Mouse (Mus musculus) gastrocnemius, adult 18-20 months (tissue): ENCODE data around the gene Pip5k1a. TPM values are rescaled to one million over a fixed set of nuclear protein-coding genes. Genes with fewer than 3 reads are reported as not detected.
A peak's percentile ranks its signal among the peaks of the same experiment; 100 is the strongest.
"Not testable (repeated sequence)": the region's sequence is repeated elsewhere in the genome, so short reads cannot be mapped to it uniquely, and the experiment has no call there.

Source experiments
- DNase-seq: peaks from one replicate; pipeline ENCODE4 v3.0.0; 2021; ENCODE audit warnings: low spot score
- total RNA-seq, 2 experiments: library from RNA; stranded (reverse); gene quantifications; 2 replicates each; pipeline ENCODE4 v1.2.3; 2021

The Pip5k1a gene
- total RNA-seq, 2 experiments from 2014 or later = 21.7 to 31.8 TPM

GRCm38 (mm10) chr3:95042838-95043229, 63.9 kb downstream of the Pip5k1a start:
- DNase-seq = no peak

DNA sequence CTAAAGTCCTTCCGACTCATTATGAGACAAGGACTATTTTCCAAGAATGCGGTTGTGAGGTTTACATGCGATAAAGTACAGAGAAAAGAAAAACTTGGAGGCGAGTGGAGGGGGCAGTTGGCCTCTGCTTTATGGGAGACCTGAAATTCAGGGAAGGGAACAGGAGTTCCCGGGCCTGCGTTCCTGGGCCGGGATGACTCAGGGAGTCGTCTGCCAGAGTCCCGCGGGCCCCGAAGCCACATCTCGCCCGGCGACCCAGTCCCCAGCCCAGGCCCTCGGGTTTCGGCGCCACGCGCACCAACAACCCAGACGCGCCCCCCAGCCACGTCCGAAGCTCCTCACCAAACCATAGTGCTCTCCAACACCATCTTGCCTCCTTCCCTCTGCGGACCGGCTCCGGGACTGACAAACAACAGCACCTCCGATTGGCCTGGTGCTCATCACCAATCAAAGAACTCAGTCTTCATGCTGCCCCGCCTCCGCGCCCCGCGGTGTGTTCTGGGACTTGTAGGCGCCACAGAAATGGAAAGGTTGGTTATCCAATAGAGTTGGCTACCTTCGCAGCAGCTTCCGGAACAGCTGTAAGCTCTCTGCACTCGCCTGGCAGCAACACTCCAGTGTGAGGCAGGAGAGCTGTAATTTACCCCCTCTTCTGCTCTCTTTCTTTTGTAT, 64.4 kb downstream of the Pip5k1a start, which contains the start of gene Psmd4:
Gene Psmd4, minus strand, starts transcription at position 449 of the 672 bp plus-strand sequence.
- DNase-seq = peak; percentile 99

- no peak for DNase-seq
Measured at GRCm38 (mm10) chr3:95041625-95042024, 65.1 kb downstream of the Pip5k1a start.

- DNase-seq = no peak
Measured at GRCm38 (mm10) chr3:95029953-95030352, 76.8 kb downstream of the Pip5k1a start.

- DNase-seq = not testable (repeated sequence)
Measured at GRCm38 (mm10) chr3:95029291-95029827, 77.4 kb downstream of the Pip5k1a start.

DNA sequence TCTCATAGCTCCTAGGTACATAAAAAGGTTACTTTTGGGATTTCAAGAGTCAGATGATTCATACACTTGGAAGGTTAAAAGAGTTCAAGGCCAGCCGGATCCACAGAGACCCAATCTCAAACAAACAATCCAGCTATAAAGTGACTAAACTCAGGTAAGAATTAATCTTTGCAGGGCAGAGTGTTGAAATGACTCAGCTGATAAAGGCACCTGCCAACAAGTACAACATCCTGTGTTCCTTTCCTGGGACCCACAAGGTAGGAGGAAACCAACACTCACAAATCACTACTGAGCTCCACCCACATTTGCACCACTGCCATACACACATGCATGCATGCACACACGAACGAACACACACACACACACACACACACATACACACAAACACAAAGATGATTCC, 78.1 kb downstream of the Pip5k1a start:
- DNase-seq = no peak

DNA sequence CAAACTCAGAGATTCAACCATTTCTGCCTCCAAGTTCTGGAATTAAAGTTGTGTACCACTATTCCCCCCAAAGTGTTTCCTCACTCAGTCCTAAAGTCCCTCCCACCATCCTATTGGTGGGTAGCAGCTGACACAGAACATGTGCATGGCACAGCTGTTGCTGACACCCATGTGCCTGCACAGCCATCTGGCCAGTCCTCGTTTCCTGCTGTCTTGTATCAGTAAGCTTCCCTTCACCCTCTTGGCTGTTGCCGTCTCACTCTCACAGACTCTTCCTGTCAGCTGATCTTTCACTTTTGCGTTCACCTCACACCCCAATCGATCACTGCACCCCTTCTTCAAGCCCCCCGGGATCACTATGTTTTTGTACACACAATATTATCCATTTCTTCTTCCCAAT, 79.0 kb downstream of the Pip5k1a start:
- DNase-seq = no peak

- no peak for DNase-seq
Measured at GRCm38 (mm10) chr3:95027057-95027645, 79.6 kb downstream of the Pip5k1a start.

- DNase-seq = no peak
Measured at GRCm38 (mm10) chr3:95025202-95025601, 81.5 kb downstream of the Pip5k1a start.

DNA sequence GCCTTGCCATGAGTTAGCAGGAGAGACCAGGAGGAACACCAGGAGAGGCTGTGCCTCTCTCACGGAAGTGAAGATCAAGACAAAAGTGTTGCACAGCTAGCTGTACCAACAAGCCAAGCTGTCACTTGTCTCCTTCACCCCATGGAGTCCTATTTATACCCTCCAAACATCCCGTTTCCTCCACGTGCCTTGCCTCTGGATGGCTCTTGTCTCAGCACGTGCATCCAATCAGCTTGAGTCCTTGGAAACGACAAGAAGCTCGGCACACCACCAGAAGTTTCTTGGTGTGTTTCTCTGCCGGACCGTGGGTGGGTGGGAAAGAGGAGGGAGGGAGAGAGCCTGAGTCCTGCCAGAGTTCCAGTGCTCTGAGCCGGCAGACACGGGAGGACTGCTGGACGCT, 82.2 kb downstream of the Pip5k1a start:
- peak; percentile 39 for DNase-seq

GRCm38 (mm10) chr3:95020956-95021355, 85.8 kb downstream of the Pip5k1a start:
- not testable (repeated sequence) for DNase-seq

DNA sequence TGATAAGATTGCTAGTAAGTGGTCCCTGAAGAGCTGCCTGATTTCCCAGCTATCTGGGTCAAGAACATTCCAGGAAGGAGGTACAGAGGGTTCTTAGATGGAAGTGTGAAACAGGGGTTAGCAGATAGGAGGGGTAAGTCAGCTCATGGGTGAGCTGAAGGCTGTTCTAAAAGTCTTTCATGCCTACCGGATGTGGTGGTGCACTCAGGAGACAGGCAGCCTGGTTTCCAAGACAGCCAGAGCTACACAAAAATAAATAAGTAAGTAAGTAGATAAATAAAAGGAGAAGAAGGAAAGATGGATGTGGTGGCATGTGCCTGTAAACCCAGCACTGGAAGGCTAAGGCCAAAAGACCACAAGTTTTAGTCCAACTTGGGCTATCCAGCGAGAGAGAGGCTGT, 88.0 kb downstream of the Pip5k1a start:
- DNase-seq = no peak

DNA sequence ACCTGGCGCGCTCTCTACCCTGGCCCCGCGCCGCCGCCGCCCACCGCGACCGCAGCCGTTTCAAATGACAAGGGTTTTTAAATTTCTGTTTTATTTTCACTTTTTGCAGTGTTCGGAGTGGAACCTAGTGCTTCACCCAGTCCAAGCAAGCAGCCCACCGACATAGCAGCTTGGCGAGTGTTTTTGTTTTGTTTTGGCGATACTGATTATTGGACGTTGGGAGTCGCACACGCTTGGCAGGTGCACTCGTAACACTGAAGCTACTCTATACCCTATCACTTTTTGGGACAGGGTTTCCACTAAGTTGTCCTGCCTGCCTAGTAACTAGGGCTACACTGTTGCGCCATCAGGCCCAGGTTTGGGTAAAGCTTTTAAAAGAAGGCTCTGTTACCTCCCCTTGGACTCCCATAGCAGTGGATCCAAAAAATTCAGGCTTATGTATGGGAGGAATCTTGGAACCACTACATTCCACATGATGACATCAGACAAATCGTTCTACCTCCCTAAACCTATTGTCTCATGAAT, 90.1 kb downstream of the Pip5k1a start:
- DNase-seq = no peak

DNA sequence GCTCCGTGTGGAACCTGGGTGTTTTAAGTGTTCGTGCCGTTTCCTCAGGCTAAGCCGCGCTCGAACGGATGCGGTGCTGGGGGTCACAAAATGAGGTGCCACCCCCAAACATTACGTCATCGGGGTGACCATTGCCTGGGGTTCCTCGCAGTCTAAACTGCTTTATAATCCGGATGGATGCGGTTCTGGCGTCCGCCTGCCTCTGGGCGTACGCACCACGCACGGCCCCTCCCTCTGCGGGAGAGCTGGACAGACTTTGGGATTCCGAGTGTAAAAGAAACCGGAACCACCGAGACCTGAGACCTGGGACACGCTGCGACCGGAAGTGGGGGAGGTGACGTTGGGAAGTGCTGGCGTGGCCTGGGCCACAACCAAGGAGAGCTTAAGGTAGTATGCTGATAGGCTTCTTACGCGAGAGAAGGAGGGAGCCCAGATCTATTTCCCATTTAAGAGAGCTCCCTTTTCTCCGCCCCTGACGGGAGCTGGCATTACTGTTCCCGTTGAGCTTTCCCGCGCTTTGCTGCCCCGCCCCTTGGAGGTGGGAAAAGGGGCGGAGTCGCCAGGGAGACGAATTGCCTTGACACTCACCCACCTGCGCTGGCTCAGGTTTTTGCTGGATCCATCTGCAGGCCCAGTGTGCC, 90.7 kb downstream of the Pip5k1a start:
- DNase-seq = peak; percentile 94

- DNase-seq = peak; percentile 100
Measured at GRCm38 (mm10) chr3:95015337-95015872, 91.3 kb downstream of the Pip5k1a start, which contains the start of gene Zfp687. Zfp687 (minus strand) TSS chr3:95015448.

DNA sequence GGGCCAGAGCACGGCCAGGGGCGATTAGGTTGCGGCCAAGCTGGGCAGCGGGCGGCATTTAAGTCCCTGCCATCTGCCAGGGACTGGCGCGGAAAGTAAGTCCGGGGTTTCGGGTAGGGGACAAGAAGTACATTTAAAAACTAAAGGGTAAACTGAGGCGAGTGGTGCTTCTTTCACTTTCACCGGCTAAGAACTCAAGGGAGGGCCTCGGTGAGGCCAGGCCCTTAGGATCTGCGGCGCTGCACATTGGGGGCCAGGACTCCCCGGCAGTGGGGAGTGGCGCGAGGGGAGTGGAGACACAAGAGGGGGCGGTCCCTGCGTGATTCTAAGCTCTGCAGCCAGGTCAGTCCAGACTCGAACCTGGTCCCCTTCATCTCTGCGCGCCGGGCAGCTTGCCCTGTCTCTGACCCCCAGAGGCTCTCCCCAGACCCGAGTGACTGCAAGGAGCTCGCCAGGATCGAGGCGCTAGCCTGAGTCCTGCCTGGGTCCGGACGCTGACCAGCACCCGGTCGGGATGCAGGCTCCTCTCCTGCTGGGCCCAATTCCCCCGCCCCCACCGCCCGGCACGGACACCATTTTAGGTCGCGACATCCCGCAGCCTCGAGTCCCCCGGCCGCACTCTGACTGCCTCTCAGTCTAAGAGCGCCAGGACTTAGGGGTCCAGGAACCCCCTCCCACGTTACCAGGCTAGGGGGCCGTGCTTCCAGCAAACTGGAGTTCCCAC, 92.1 kb downstream of the Pip5k1a start:
- peak; percentile 54 for DNase-seq

GRCm38 (mm10) chr3:95013699-95014427, 92.9 kb downstream of the Pip5k1a start:
- DNase-seq = peak; percentile 42

DNA sequence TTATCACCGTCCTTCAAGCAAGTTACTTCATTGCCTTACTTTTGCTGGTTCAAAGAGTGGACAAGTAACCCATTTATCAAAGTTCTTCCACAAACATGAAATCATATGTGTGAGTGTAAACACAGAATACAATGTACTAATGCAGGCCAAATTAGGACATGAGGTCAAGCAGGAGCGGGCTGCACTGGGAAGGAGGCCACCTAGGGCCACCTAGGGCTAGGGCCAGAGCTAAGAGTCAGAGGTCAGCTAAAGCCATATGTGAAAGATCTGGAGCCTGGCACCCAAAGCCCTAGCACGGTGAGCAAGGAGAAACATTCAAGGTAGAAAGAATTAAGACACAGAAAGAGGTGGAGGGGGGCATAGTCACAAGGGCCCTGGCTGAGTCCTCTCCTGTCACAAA, 93.7 kb downstream of the Pip5k1a start:
- DNase-seq = no peak

- no peak for DNase-seq
Measured at GRCm38 (mm10) chr3:95010396-95010795, 96.3 kb downstream of the Pip5k1a start.
